Mouse (Mus musculus): ENCODE measurements around the gene H2bfm.
"Not testable (repeated sequence)": the region's sequence is repeated elsewhere in the genome, so short reads cannot be mapped to it uniquely, and the experiment has no call there.

H2bfm gene

GRCm38 (mm10) chrX:136927031-136927430, at the start of gene H2bfm:
Gene H2bfm (plus strand): TSS chrX:136927325.
- no peak for DNase-seq (ENCODE audit: low read depth in 1 of 2, low spot score in 2 of 2)

- DNase-seq (ENCODE audit: low read depth in 1 of 2, low spot score in 2 of 2): no peak
Observed at GRCm38 (mm10) chrX:136895757-136896156, 31.4 kb upstream of the H2bfm start.

- no peak for DNase-seq (ENCODE audit: low read depth in 1 of 2, low spot score in 2 of 2)
Observed at GRCm38 (mm10) chrX:136904369-136904768, 22.8 kb upstream of the H2bfm start.

GRCm38 (mm10) chrX:136925863-136926262, 1.3 kb upstream of the H2bfm start:
- no peak for DNase-seq (ENCODE audit: low read depth in 1 of 2, low spot score in 2 of 2)

- no peak for DNase-seq (ENCODE audit: low read depth in 1 of 2, low spot score in 2 of 2)
Observed at GRCm38 (mm10) chrX:136937985-136938384, 10.9 kb downstream of the H2bfm start.

GRCm38 (mm10) chrX:136957583-136958279, 30.6 kb downstream of the H2bfm start:
- DNase-seq (ENCODE audit: low read depth in 1 of 2, low spot score in 2 of 2): not testable (repeated sequence)

GRCm38 (mm10) chrX:136958300-136958699, 31.2 kb downstream of the H2bfm start:
- not testable (repeated sequence) for DNase-seq (ENCODE audit: low read depth in 1 of 2, low spot score in 2 of 2)

GRCm38 (mm10) chrX:136959688-136960087, 32.6 kb downstream of the H2bfm start:
- no peak for DNase-seq (ENCODE audit: low read depth in 1 of 2, low spot score in 2 of 2)

- not testable (repeated sequence) for DNase-seq (ENCODE audit: low read depth in 1 of 2, low spot score in 2 of 2)
Observed at GRCm38 (mm10) chrX:136975397-136975796, 48.3 kb downstream of the H2bfm start, which contains the start of gene Tmsb15b2. Gene Tmsb15b2 (minus strand): TSS chrX:136975497.

- no peak for DNase-seq (ENCODE audit: low read depth in 1 of 2, low spot score in 2 of 2)
Observed at GRCm38 (mm10) chrX:136976424-136977084, 49.4 kb downstream of the H2bfm start, which contains the start of the genes Tmsb15l and Tmsb15b1. Gene Tmsb15l (minus strand): TSS chrX:136976869. Gene Tmsb15b1 (minus strand): TSS chrX:136976874.
